Mouse (Mus musculus) MEL (cell line): ENCODE results near the gene Klhdc3.

Experiments used
- SMC3 ChIP-seq: IDR thresholded peaks from 2 replicates; pipeline ENCODE4 v1.6.1; 2011; ENCODE audit warnings: low read depth, low read length, improper control_type of control experiment
- TBP ChIP-seq: IDR thresholded peaks from 2 replicates; pipeline ENCODE4 v1.8.0; 2011; ENCODE audit warnings: low read depth, low read length, improper control_type of control experiment

DNA sequence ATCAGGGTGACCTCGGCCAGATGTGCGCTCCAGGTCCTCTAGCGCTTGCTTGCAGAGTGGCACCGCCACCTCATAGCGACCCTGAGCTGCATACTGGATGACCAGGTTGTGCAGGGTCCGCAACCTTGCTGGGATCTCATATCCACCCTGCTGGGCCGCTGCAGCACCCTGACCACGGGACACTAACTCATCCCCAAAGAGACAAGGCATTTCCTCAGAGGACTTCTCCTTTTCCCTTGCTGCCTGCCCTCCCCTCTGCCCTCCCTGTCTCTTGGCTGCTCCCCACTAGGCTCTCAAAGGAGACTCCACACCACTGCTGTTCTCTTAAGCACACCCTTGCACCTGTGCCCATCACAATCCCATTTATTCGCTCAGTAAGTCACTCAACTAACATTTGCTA is 40.8 kb downstream of the Klhdc3 start:
- TF ChIP-seq TBP (no peak), SMC3 (no peak)
